Mouse (Mus musculus): ENCODE data around the gene 4930548H24Rik.

DNA sequence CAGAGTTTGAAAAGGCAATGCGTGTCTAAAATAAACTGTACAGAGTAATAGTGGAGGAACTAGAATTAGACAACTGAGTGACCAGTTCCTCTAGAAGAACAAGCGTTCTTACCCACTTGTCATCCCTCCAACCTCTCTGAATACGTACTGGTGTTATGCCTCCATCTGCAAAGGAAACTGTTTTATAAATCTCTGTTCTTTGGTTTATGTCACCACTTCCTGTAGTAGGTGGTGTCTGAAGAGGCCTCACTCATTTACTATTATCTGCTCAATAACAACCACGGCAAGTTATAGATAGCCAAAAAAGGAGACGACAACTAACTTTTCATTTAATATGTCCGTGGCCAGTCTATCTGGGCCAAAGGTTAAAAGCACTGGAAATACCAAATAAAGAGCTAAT is 35.0 kb downstream of the 4930548H24Rik start:
- TF ChIP-seq CTCF (IDR thresholded peaks at IDR 0.05; ENCODE audit: control insufficient read depth, insufficient read depth, insufficient read length) (no peak), USF1 (IDR thresholded peaks at IDR 0.05; ENCODE audit: low read depth) (no peak), MAX (IDR thresholded peaks at IDR 0.05) (no peak), MYOD1 (IDR thresholded peaks at IDR 0.05; ENCODE audit: control insufficient read depth, insufficient read length, low read depth) (no peak)

Measured in C2C12 (cell line).